Mouse (Mus musculus): ENCODE measurements around the gene Rps15. TPM values are rescaled to one million over a fixed set of nuclear protein-coding genes. Genes with fewer than 3 reads are reported as not detected.
A peak's percentile ranks its signal among the peaks of the same experiment; 100 is the strongest.

Rps15 gene
- polyA plus RNA-seq, 1 experiment from 2014 or later: 939 TPM

- WGBS: 30% methylated on average over 12 of the region's 12 CpGs
- H3K4me3 ChIP-seq (ENCODE audit: low read length): peak overlapping the region; percentile 19
- H3K4me2 ChIP-seq (ENCODE audit: low read depth, low read length): peak overlapping the region; percentile 19
Observed at GRCm38 (mm10) chr10:80304458-80304857, 12.2 kb downstream of the Rps15 start.

GRCm38 (mm10) chr10:80304862-80305261 is 12.6 kb downstream of the Rps15 start:
- ATAC-seq (ENCODE audit: low read depth): peak; percentile 17; the same call in 1 of the 2 replicates
- H3K9me3 ChIP-seq (ENCODE audit: control insufficient read depth, low read length): no peaks in the 10 kb centered on the region

More at GRCm38 (mm10) chr10:80304458-80304857, 12.2 kb downstream of the Rps15 start:
- no peaks in the 10 kb centered on the region for H3K9me3 ChIP-seq (ENCODE audit: control insufficient read depth, low read length)
- H3K36me3 ChIP-seq (ENCODE audit: control insufficient read depth, insufficient read depth, low read length): no peaks in the 10 kb centered on the region
- H3K4me1 ChIP-seq (replicated peaks; ENCODE audit: control insufficient read depth, insufficient read depth, low read length): peaks cover 17% of the 10 kb centered on the region
- no peak for ATAC-seq (ENCODE audit: low read depth)
- no peak overlapping the region for H3K27ac ChIP-seq (ENCODE audit: low read length)
- peaks cover 47% of the 10 kb centered on the region for H3K27me3 ChIP-seq (ENCODE audit: control insufficient read depth, insufficient read depth, low read depth, low read length)
- no peak overlapping the region for H3K9ac ChIP-seq (ENCODE audit: low read length)

GRCm38 (mm10) chr10:80311560-80311959 is 19.3 kb downstream of the Rps15 start:
- H3K27me3 ChIP-seq (ENCODE audit: control insufficient read depth, insufficient read depth, low read depth, low read length): peaks cover 56% of the 10 kb centered on the region
- H3K4me2 ChIP-seq (ENCODE audit: low read depth, low read length): no peak overlapping the region
- no peaks in the 10 kb centered on the region for H3K36me3 ChIP-seq (ENCODE audit: control insufficient read depth, insufficient read depth, low read length)
- H3K9ac ChIP-seq (ENCODE audit: low read length): no peak overlapping the region
- 72% methylated on average over 16 of the region's 16 CpGs for WGBS
- no peaks in the 10 kb centered on the region for H3K9me3 ChIP-seq (ENCODE audit: control insufficient read depth, low read length)
- H3K4me3 ChIP-seq (ENCODE audit: low read length): no peak overlapping the region
- H3K27ac ChIP-seq (ENCODE audit: low read length): no peak overlapping the region
- no peak for ATAC-seq (ENCODE audit: low read depth)
- H3K4me1 ChIP-seq (replicated peaks; ENCODE audit: control insufficient read depth, insufficient read depth, low read length): peaks cover 24% of the 10 kb centered on the region

More at GRCm38 (mm10) chr10:80304862-80305261, 12.6 kb downstream of the Rps15 start:
- H3K4me3 ChIP-seq (ENCODE audit: low read length): peak overlapping the region; percentile 19
- H3K27ac ChIP-seq (ENCODE audit: low read length): no peak overlapping the region
- H3K36me3 ChIP-seq (ENCODE audit: control insufficient read depth, insufficient read depth, low read length): no peaks in the 10 kb centered on the region
- no peak overlapping the region for H3K9ac ChIP-seq (ENCODE audit: low read length)
- H3K4me1 ChIP-seq (replicated peaks; ENCODE audit: control insufficient read depth, insufficient read depth, low read length): peaks cover 17% of the 10 kb centered on the region
- peaks cover 43% of the 10 kb centered on the region for H3K27me3 ChIP-seq (ENCODE audit: control insufficient read depth, insufficient read depth, low read depth, low read length)
- WGBS: 8% methylated on average over 25 of the region's 25 CpGs
- peak overlapping the region; percentile 19 for H3K4me2 ChIP-seq (ENCODE audit: low read depth, low read length)

- Histone ChIP-seq H3K27me3 (ENCODE audit: control insufficient read depth, insufficient read depth, low read depth, low read length) (peaks cover 59% of the 10 kb centered on the region), H3K27ac (ENCODE audit: low read length) (no peak overlapping the region), H3K36me3 (ENCODE audit: control insufficient read depth, insufficient read depth, low read length) (no peaks in the 10 kb centered on the region), H3K4me2 (ENCODE audit: low read depth, low read length) (no peak overlapping the region), H3K4me1 (replicated peaks; ENCODE audit: control insufficient read depth, insufficient read depth, low read length) (peaks cover 28% of the 10 kb centered on the region), H3K9ac (ENCODE audit: low read length) (no peak overlapping the region), H3K4me3 (ENCODE audit: low read length) (no peak overlapping the region), H3K9me3 (ENCODE audit: control insufficient read depth, low read length) (no peaks in the 10 kb centered on the region)
- WGBS: 61% methylated on average over 54 of the region's 54 CpGs
- no peak for ATAC-seq (ENCODE audit: low read depth)
Observed at GRCm38 (mm10) chr10:80312586-80313504, 20.6 kb downstream of the Rps15 start.

GRCm38 (mm10) chr10:80313627-80314201 is 21.5 kb downstream of the Rps15 start:
- Histone ChIP-seq H3K36me3 (ENCODE audit: control insufficient read depth, insufficient read depth, low read length) (peaks cover 4% of the 10 kb centered on the region; the same call in 1 of the 2 replicates), H3K27ac (ENCODE audit: low read length) (no peak overlapping the region), H3K4me1 (replicated peaks; ENCODE audit: control insufficient read depth, insufficient read depth, low read length) (peaks cover 28% of the 10 kb centered on the region), H3K4me2 (ENCODE audit: low read depth, low read length) (no peak overlapping the region), H3K4me3 (ENCODE audit: low read length) (no peak overlapping the region), H3K27me3 (ENCODE audit: control insufficient read depth, insufficient read depth, low read depth, low read length) (peaks cover 59% of the 10 kb centered on the region), H3K9me3 (ENCODE audit: control insufficient read depth, low read length) (no peaks in the 10 kb centered on the region), H3K9ac (ENCODE audit: low read length) (0 out of 2 replicates have a peak overlapping the region, but pooled peaks have one; percentile 6)
- ATAC-seq (ENCODE audit: low read depth): no peak
- 33% methylated on average over 20 of the region's 20 CpGs for WGBS

GRCm38 (mm10) chr10:80314494-80315001 is 22.3 kb downstream of the Rps15 start:
- Histone ChIP-seq H3K4me2 (ENCODE audit: low read depth, low read length) (no peak overlapping the region), H3K9ac (ENCODE audit: low read length) (no peak overlapping the region), H3K4me1 (replicated peaks; ENCODE audit: control insufficient read depth, insufficient read depth, low read length) (peaks cover 34% of the 10 kb centered on the region), H3K4me3 (ENCODE audit: low read length) (no peak overlapping the region), H3K27me3 (ENCODE audit: control insufficient read depth, insufficient read depth, low read depth, low read length) (peaks cover 59% of the 10 kb centered on the region), H3K9me3 (ENCODE audit: control insufficient read depth, low read length) (no peaks in the 10 kb centered on the region), H3K27ac (ENCODE audit: low read length) (no peak overlapping the region), H3K36me3 (ENCODE audit: control insufficient read depth, insufficient read depth, low read length) (peaks cover 6% of the 10 kb centered on the region; the same call in 1 of the 2 replicates)
- WGBS: 40% methylated on average over 16 of the region's 16 CpGs
- no peak for ATAC-seq (ENCODE audit: low read depth)

GRCm38 (mm10) chr10:80315315-80315714 is 23.1 kb downstream of the Rps15 start:
- Histone ChIP-seq H3K27ac (ENCODE audit: low read length) (no peak overlapping the region), H3K4me3 (ENCODE audit: low read length) (no peak overlapping the region), H3K27me3 (ENCODE audit: control insufficient read depth, insufficient read depth, low read depth, low read length) (peaks cover 59% of the 10 kb centered on the region), H3K4me1 (replicated peaks; ENCODE audit: control insufficient read depth, insufficient read depth, low read length) (peaks cover 36% of the 10 kb centered on the region), H3K9me3 (ENCODE audit: control insufficient read depth, low read length) (no peaks in the 10 kb centered on the region), H3K36me3 (ENCODE audit: control insufficient read depth, insufficient read depth, low read length) (peaks cover 6% of the 10 kb centered on the region; the same call in 1 of the 2 replicates), H3K9ac (ENCODE audit: low read length) (peak overlapping the region; percentile 27; the same call in 1 of the 2 replicates), H3K4me2 (ENCODE audit: low read depth, low read length) (no peak overlapping the region)
- no peak for ATAC-seq (ENCODE audit: low read depth)
- WGBS: 36% methylated on average over 27 of the region's 27 CpGs

GRCm38 (mm10) chr10:80316359-80316781 is 24.1 kb downstream of the Rps15 start:
- Histone ChIP-seq H3K4me3 (ENCODE audit: low read length) (no peak overlapping the region), H3K4me1 (replicated peaks; ENCODE audit: control insufficient read depth, insufficient read depth, low read length) (peaks cover 36% of the 10 kb centered on the region), H3K4me2 (ENCODE audit: low read depth, low read length) (0 out of 2 replicates have a peak overlapping the region, but pooled peaks have one; percentile 10), H3K36me3 (ENCODE audit: control insufficient read depth, insufficient read depth, low read length) (peaks cover 6% of the 10 kb centered on the region; the same call in 1 of the 2 replicates), H3K27ac (ENCODE audit: low read length) (no peak overlapping the region), H3K9ac (ENCODE audit: low read length) (peak overlapping the region; percentile 27; the same call in 1 of the 2 replicates), H3K27me3 (ENCODE audit: control insufficient read depth, insufficient read depth, low read depth, low read length) (peaks cover 54% of the 10 kb centered on the region), H3K9me3 (ENCODE audit: control insufficient read depth, low read length) (no peaks in the 10 kb centered on the region)
- 17% methylated on average over 11 of the region's 11 CpGs for WGBS
- ATAC-seq (ENCODE audit: low read depth): 0 out of 2 replicates have a peak, but pooled peaks have one; percentile 6

GRCm38 (mm10) chr10:80317011-80317410 is 24.8 kb downstream of the Rps15 start:
- no peak overlapping the region for H3K27ac ChIP-seq (ENCODE audit: low read length)
- H3K9me3 ChIP-seq (ENCODE audit: control insufficient read depth, low read length): no peaks in the 10 kb centered on the region
- peaks cover 47% of the 10 kb centered on the region for H3K27me3 ChIP-seq (ENCODE audit: control insufficient read depth, insufficient read depth, low read depth, low read length)
- H3K4me1 ChIP-seq (replicated peaks; ENCODE audit: control insufficient read depth, insufficient read depth, low read length): peaks cover 36% of the 10 kb centered on the region
- no peak overlapping the region for H3K4me3 ChIP-seq (ENCODE audit: low read length)
- H3K9ac ChIP-seq (ENCODE audit: low read length): no peak overlapping the region
- WGBS: 47% methylated on average over 10 of the region's 10 CpGs
- H3K36me3 ChIP-seq (ENCODE audit: control insufficient read depth, insufficient read depth, low read length): peaks cover 6% of the 10 kb centered on the region; the same call in 1 of the 2 replicates
- ATAC-seq (ENCODE audit: low read depth): no peak
- no peak overlapping the region for H3K4me2 ChIP-seq (ENCODE audit: low read depth, low read length)

Measured in lung, embryonic 16.5 days (tissue).